Mouse (Mus musculus): Measurements from ENCODE around the gene BC053393. TPM values are rescaled to one million over a fixed set of nuclear protein-coding genes. Genes with fewer than 3 reads are reported as not detected.

The BC053393 gene
- not detected in 2 replicates for polyA plus RNA-seq (2012; rRNA removed)

GRCm38 (mm10) chr11:46571327-46571726 lies at the start of gene BC053393:
Gene BC053393 (plus strand): TSS chr11:46571536.
- Histone ChIP-seq H3K27ac (ENCODE audit: control insufficient read depth, insufficient read depth, low read depth, low read length) (no peak within 1 kb of the TSS), H3K4me1 (ENCODE audit: control insufficient read depth, insufficient read depth, low read length) (no peaks in the 10 kb centered on the region), H3K4me3 (ENCODE audit: control insufficient read depth, low read depth, low read length) (no peak within 1 kb of the TSS), H3K36me3 (ENCODE audit: control insufficient read depth, insufficient read depth, low read length) (no peaks in the 10 kb centered on the region), H3K27me3 (ENCODE audit: control insufficient read depth, insufficient read depth, low read length) (no peaks in the 10 kb centered on the region)
- TF ChIP-seq CTCF (IDR thresholded peaks at IDR 0.05; ENCODE audit: control insufficient read depth, insufficient read depth, insufficient replicate concordance, low read depth, low read length) (no peak), POLR2A (IDR thresholded peaks at IDR 0.05; ENCODE audit: control insufficient read depth, low read depth, low read length) (no peak)

GRCm38 (mm10) chr11:46522719-46523118 lies 48.6 kb upstream of the BC053393 start:
- Histone ChIP-seq H3K4me3 (ENCODE audit: control insufficient read depth, low read depth, low read length) (no peak overlapping the region), H3K27me3 (ENCODE audit: control insufficient read depth, insufficient read depth, low read length) (no peaks in the 10 kb centered on the region), H3K4me1 (ENCODE audit: control insufficient read depth, insufficient read depth, low read length) (no peaks in the 10 kb centered on the region), H3K27ac (ENCODE audit: control insufficient read depth, insufficient read depth, low read depth, low read length) (no peak overlapping the region), H3K36me3 (ENCODE audit: control insufficient read depth, insufficient read depth, low read length) (no peaks in the 10 kb centered on the region)
- TF ChIP-seq POLR2A (IDR thresholded peaks at IDR 0.05; ENCODE audit: control insufficient read depth, low read depth, low read length) (no peak), CTCF (IDR thresholded peaks at IDR 0.05; ENCODE audit: control insufficient read depth, insufficient read depth, insufficient replicate concordance, low read depth, low read length) (no peak)

GRCm38 (mm10) chr11:46523912-46524311 lies 47.4 kb upstream of the BC053393 start, which contains the start of gene Gm12169:
Gene Gm12169 (plus strand): TSS chr11:46524212.
- H3K4me3 ChIP-seq (ENCODE audit: control insufficient read depth, low read depth, low read length): no peak within 1 kb of the TSS

GRCm38 (mm10) chr11:46530149-46530548 lies 41.2 kb upstream of the BC053393 start:
- no peak overlapping the region for H3K4me3 ChIP-seq (ENCODE audit: control insufficient read depth, low read depth, low read length)
- no peak for TF ChIP-seq POLR2A (IDR thresholded peaks at IDR 0.05; ENCODE audit: control insufficient read depth, low read depth, low read length)

More at GRCm38 (mm10) chr11:46523912-46524311, 47.4 kb upstream of the BC053393 start, which contains the start of gene Gm12169:
- no peaks in the 10 kb centered on the region for H3K27me3 ChIP-seq (ENCODE audit: control insufficient read depth, insufficient read depth, low read length)
- no peaks in the 10 kb centered on the region for H3K4me1 ChIP-seq (ENCODE audit: control insufficient read depth, insufficient read depth, low read length)
- no peaks in the 10 kb centered on the region for H3K36me3 ChIP-seq (ENCODE audit: control insufficient read depth, insufficient read depth, low read length)
- TF ChIP-seq POLR2A (IDR thresholded peaks at IDR 0.05; ENCODE audit: control insufficient read depth, low read depth, low read length) (no peak), CTCF (IDR thresholded peaks at IDR 0.05; ENCODE audit: control insufficient read depth, insufficient read depth, insufficient replicate concordance, low read depth, low read length) (no peak)
- H3K27ac ChIP-seq (ENCODE audit: control insufficient read depth, insufficient read depth, low read depth, low read length): no peak within 1 kb of the TSS

GRCm38 (mm10) chr11:46536978-46537377 lies 34.4 kb upstream of the BC053393 start:
- TF ChIP-seq POLR2A (IDR thresholded peaks at IDR 0.05; ENCODE audit: control insufficient read depth, low read depth, low read length) (no peak), CTCF (IDR thresholded peaks at IDR 0.05; ENCODE audit: control insufficient read depth, insufficient read depth, insufficient replicate concordance, low read depth, low read length) (no peak)
- Histone ChIP-seq H3K4me1 (ENCODE audit: control insufficient read depth, insufficient read depth, low read length) (no peaks in the 10 kb centered on the region), H3K36me3 (ENCODE audit: control insufficient read depth, insufficient read depth, low read length) (no peaks in the 10 kb centered on the region), H3K27ac (ENCODE audit: control insufficient read depth, insufficient read depth, low read depth, low read length) (no peak overlapping the region), H3K27me3 (ENCODE audit: control insufficient read depth, insufficient read depth, low read length) (no peaks in the 10 kb centered on the region), H3K4me3 (ENCODE audit: control insufficient read depth, low read depth, low read length) (no peak overlapping the region)

More at GRCm38 (mm10) chr11:46530149-46530548, 41.2 kb upstream of the BC053393 start:
- no peaks in the 10 kb centered on the region for H3K4me1 ChIP-seq (ENCODE audit: control insufficient read depth, insufficient read depth, low read length)
- no peak overlapping the region for H3K27ac ChIP-seq (ENCODE audit: control insufficient read depth, insufficient read depth, low read depth, low read length)
- no peaks in the 10 kb centered on the region for H3K27me3 ChIP-seq (ENCODE audit: control insufficient read depth, insufficient read depth, low read length)
- no peaks in the 10 kb centered on the region for H3K36me3 ChIP-seq (ENCODE audit: control insufficient read depth, insufficient read depth, low read length)

GRCm38 (mm10) chr11:46543530-46543929 lies 27.8 kb upstream of the BC053393 start:
- no peak overlapping the region for H3K4me3 ChIP-seq (ENCODE audit: control insufficient read depth, low read depth, low read length)
- H3K4me1 ChIP-seq (ENCODE audit: control insufficient read depth, insufficient read depth, low read length): no peaks in the 10 kb centered on the region
- TF ChIP-seq POLR2A (IDR thresholded peaks at IDR 0.05; ENCODE audit: control insufficient read depth, low read depth, low read length): no peak
- no peak for TF ChIP-seq CTCF (IDR thresholded peaks at IDR 0.05; ENCODE audit: control insufficient read depth, insufficient read depth, insufficient replicate concordance, low read depth, low read length)

GRCm38 (mm10) chr11:46549721-46550120 lies 21.6 kb upstream of the BC053393 start:
- H3K27ac ChIP-seq (ENCODE audit: control insufficient read depth, insufficient read depth, low read depth, low read length): no peak overlapping the region
- no peaks in the 10 kb centered on the region for H3K4me1 ChIP-seq (ENCODE audit: control insufficient read depth, insufficient read depth, low read length)
- no peak for TF ChIP-seq CTCF (IDR thresholded peaks at IDR 0.05; ENCODE audit: control insufficient read depth, insufficient read depth, insufficient replicate concordance, low read depth, low read length)
- TF ChIP-seq POLR2A (IDR thresholded peaks at IDR 0.05; ENCODE audit: control insufficient read depth, low read depth, low read length): no peak
- H3K4me3 ChIP-seq (ENCODE audit: control insufficient read depth, low read depth, low read length): no peak overlapping the region
- H3K36me3 ChIP-seq (ENCODE audit: control insufficient read depth, insufficient read depth, low read length): no peaks in the 10 kb centered on the region
- H3K27me3 ChIP-seq (ENCODE audit: control insufficient read depth, insufficient read depth, low read length): no peaks in the 10 kb centered on the region

More at GRCm38 (mm10) chr11:46543530-46543929, 27.8 kb upstream of the BC053393 start:
- H3K36me3 ChIP-seq (ENCODE audit: control insufficient read depth, insufficient read depth, low read length): no peaks in the 10 kb centered on the region
- no peaks in the 10 kb centered on the region for H3K27me3 ChIP-seq (ENCODE audit: control insufficient read depth, insufficient read depth, low read length)
- H3K27ac ChIP-seq (ENCODE audit: control insufficient read depth, insufficient read depth, low read depth, low read length): no peak overlapping the region

- no peak overlapping the region for H3K4me3 ChIP-seq (ENCODE audit: control insufficient read depth, low read depth, low read length)
- no peaks in the 10 kb centered on the region for H3K4me1 ChIP-seq (ENCODE audit: control insufficient read depth, insufficient read depth, low read length)
- no peaks in the 10 kb centered on the region for H3K36me3 ChIP-seq (ENCODE audit: control insufficient read depth, insufficient read depth, low read length)
- no peak for TF ChIP-seq POLR2A (IDR thresholded peaks at IDR 0.05; ENCODE audit: control insufficient read depth, low read depth, low read length)
- no peak for TF ChIP-seq CTCF (IDR thresholded peaks at IDR 0.05; ENCODE audit: control insufficient read depth, insufficient read depth, insufficient replicate concordance, low read depth, low read length)
- no peaks in the 10 kb centered on the region for H3K27me3 ChIP-seq (ENCODE audit: control insufficient read depth, insufficient read depth, low read length)
- H3K27ac ChIP-seq (ENCODE audit: control insufficient read depth, insufficient read depth, low read depth, low read length): no peak overlapping the region
These were observed 18.6 kb upstream of the BC053393 start for GRCm38 (mm10) chr11:46552741-46553140.
